ENCODE assay signal across 8 mouse cellular contexts in the genomic region with DNA sequence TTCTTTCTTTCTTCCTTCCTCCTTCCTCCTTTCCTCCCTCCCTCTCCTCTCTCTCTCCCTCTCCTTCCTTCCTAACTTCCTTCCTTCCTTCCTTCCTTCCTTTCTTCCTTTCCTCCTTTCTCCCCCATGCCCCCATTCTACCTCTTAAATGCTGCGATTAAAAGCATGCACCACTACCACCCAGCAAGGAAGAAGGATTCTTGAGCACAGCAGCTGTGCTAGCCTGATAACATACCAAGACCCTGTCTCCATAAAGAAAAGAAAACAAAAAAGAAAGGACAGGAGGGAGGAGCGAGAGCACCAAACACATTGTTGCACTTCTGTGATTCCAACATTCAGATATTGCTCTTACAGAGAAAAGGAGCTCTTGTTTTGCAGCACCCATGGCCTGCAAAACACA. TPM values are rescaled to one million over a fixed set of nuclear protein-coding genes. Genes with fewer than 3 reads are reported as not detected.
DNase-seq lines count a peak whose midpoint lies in the region; ATAC-seq lines count a peak whose summit lies in the region.

No protein-coding gene starts in this region.

- peaks cover 12% of the 10 kb centered on the region for H3K4me1 ChIP-seq in kidney, embryonic 14.5 days (ENCODE audit: control insufficient read depth, insufficient read depth, low read length)
- H3K4me1 ChIP-seq in brown adipose tissue, adult 24 weeks (ENCODE audit: control insufficient read depth, insufficient read depth, insufficient read length, low read length), result peaks cover 17% of the 10 kb centered on the region
- H3K4me1 ChIP-seq in intestine, embryonic 14.5 days (replicated peaks; ENCODE audit: control insufficient read depth, insufficient read depth, low read length), result peaks cover 22% of the 10 kb centered on the region
- peaks cover 26% of the 10 kb centered on the region for H3K4me1 ChIP-seq in midbrain, embryonic 16.5 days (ENCODE audit: control insufficient read depth, insufficient read depth, low read length)

- H3K9ac ChIP-seq in kidney, embryonic 14.5 days (ENCODE audit: low read depth, low read length), result peak overlapping the region; percentile 74; the same call in 1 of the 2 replicates
- peak overlapping the region; percentile 77 for H3K9ac ChIP-seq in intestine, embryonic 14.5 days (ENCODE audit: low read length)
- peak overlapping the region; percentile 85; the same call in 1 of the 2 replicates for H3K9ac ChIP-seq in midbrain, embryonic 16.5 days (ENCODE audit: low read depth, low read length)

- H3K9me3 ChIP-seq in kidney, embryonic 14.5 days (ENCODE audit: control insufficient read depth, low read length), result no peaks in the 10 kb centered on the region
- H3K9me3 ChIP-seq in intestine, embryonic 14.5 days (ENCODE audit: control insufficient read depth, low read length), result no peaks in the 10 kb centered on the region
- no peaks in the 10 kb centered on the region for H3K9me3 ChIP-seq in midbrain, embryonic 16.5 days (replicated peaks; ENCODE audit: control insufficient read depth, low read length, poor library complexity, severe bottlenecking)

- peak overlapping the region; percentile 74 for H3K4me2 ChIP-seq in kidney, embryonic 14.5 days (replicated peaks; ENCODE audit: low read depth, low read length)
- H3K4me2 ChIP-seq in intestine, embryonic 14.5 days (ENCODE audit: low read length), result peak overlapping the region; percentile 83
- peak overlapping the region; percentile 88 for H3K4me2 ChIP-seq in midbrain, embryonic 16.5 days (ENCODE audit: low read length)

- H3K27me3 ChIP-seq in kidney, embryonic 14.5 days (ENCODE audit: control insufficient read depth, insufficient read depth, low read length), result no peaks in the 10 kb centered on the region
- no peaks in the 10 kb centered on the region for H3K27me3 ChIP-seq in intestine, embryonic 14.5 days (replicated peaks; ENCODE audit: control insufficient read depth, insufficient read depth, low read length)
- no peaks in the 10 kb centered on the region for H3K27me3 ChIP-seq in midbrain, embryonic 16.5 days (ENCODE audit: control insufficient read depth, insufficient read depth, low read depth, low read length)

- H3K4me3 ChIP-seq in kidney, embryonic 14.5 days (ENCODE audit: low read length), result peak overlapping the region; percentile 75
- peak overlapping the region; percentile 95; the same call in 1 of the 2 replicates for H3K4me3 ChIP-seq in brown adipose tissue, adult 24 weeks (ENCODE audit: insufficient read depth, low read depth, low read length)
- H3K4me3 ChIP-seq in intestine, embryonic 14.5 days (ENCODE audit: low read depth, low read length), result peak overlapping the region; percentile 89
- H3K4me3 ChIP-seq in midbrain, embryonic 16.5 days (ENCODE audit: low read depth, low read length), result peak overlapping the region; percentile 90

- H3K27ac ChIP-seq in kidney, embryonic 14.5 days (ENCODE audit: low read depth, low read length), result no peak overlapping the region
- H3K27ac ChIP-seq in brown adipose tissue, adult 24 weeks (replicated peaks; ENCODE audit: low read depth, low read length), result peak overlapping the region; percentile 88; the same call in 1 of the 2 replicates
- no peak overlapping the region for H3K27ac ChIP-seq in intestine, embryonic 14.5 days (ENCODE audit: low read depth)
- H3K27ac ChIP-seq in midbrain, embryonic 16.5 days (ENCODE audit: low read length), result no peak overlapping the region

- WGBS in kidney, embryonic 14.5 days, result 67% methylated on average over 2 of the region's 2 CpGs
- 56% methylated on average over 2 of the region's 2 CpGs for WGBS in intestine, embryonic 14.5 days
- 68% methylated on average over 2 of the region's 2 CpGs for WGBS in midbrain, embryonic 16.5 days

- ATAC-seq in kidney, embryonic 14.5 days (ENCODE audit: low FRiP score, low TSS enrichment), result no peak
- no peak for ATAC-seq in intestine, embryonic 14.5 days (replicated peaks; ENCODE audit: low FRiP score, low TSS enrichment, low read depth)
- ATAC-seq in midbrain, embryonic 16.5 days, result no peak

- intact Hi-C loops in left cerebral cortex, postnatal 4 days (cut with DNase I), result no loop called here

- DNase-seq in kidney, adult 8-10 months, result no peak
- DNase-seq in intestine, embryonic 14.5 days (ENCODE audit: low spot score), result no peak
- no peak for DNase-seq in left cerebral cortex, postnatal 4 days
- no peak for DNase-seq in layer of hippocampus, postnatal 36 days
- DNase-seq in frontal cortex, postnatal 10 days (ENCODE audit: low spot score in 2 of 2), result no peak

- H3K36me3 ChIP-seq in kidney, embryonic 14.5 days (ENCODE audit: control insufficient read depth, insufficient read depth, low read length), result peaks cover 45% of the 10 kb centered on the region
- peaks cover 59% of the 10 kb centered on the region for H3K36me3 ChIP-seq in intestine, embryonic 14.5 days (ENCODE audit: control insufficient read depth, insufficient read depth, low read length)
- H3K36me3 ChIP-seq in midbrain, embryonic 16.5 days (ENCODE audit: control insufficient read depth, insufficient read depth, low read length), result peaks cover 5% of the 10 kb centered on the region; the same call in 1 of the 2 replicates

RNA-seq across cellular contexts. Expression of a gene that starts 0.6 kb away (rescaled TPM):
- polyA plus RNA-seq in kidney, embryonic 14.5 days (2014; fragmentation: Nextera tagmentation; extraction: Ambion mirVana), result 17.3 and 24.7 TPM in 2 replicates
- 5.2 and 5.4 TPM in 2 replicates for polyA plus RNA-seq in brown adipose tissue, adult 24 weeks (2012; ENCODE audit: insufficient read depth, insufficient read length, missing spikeins)
- polyA plus RNA-seq in intestine, embryonic 14.5 days (2014; fragmentation: Nextera tagmentation; extraction: Ambion mirVana), result 21.0 and 23.2 TPM in 2 replicates
- 22.3 and 23.1 TPM in 2 replicates for polyA plus RNA-seq in midbrain, embryonic 16.5 days (2015; fragmentation: Nextera tagmentation; extraction: Ambion mirVana)
- 10 to 100 TPM; 18.6 to 19.3 TPM for total RNA-seq in left cerebral cortex, postnatal 4 days (2021)
- total RNA-seq in layer of hippocampus, postnatal 36 days (2021), result 10 to 100 TPM; 16.5 to 16.8 TPM

RNA-seq across cellular contexts. Expression of a gene that starts 13.3 kb away (rescaled TPM):
- polyA plus RNA-seq in kidney, embryonic 14.5 days (2014; fragmentation: Nextera tagmentation; extraction: Ambion mirVana), result 23.1 and 27.8 TPM in 2 replicates
- 0.71 and 1.8 TPM in 2 replicates for polyA plus RNA-seq in brown adipose tissue, adult 24 weeks (2012; ENCODE audit: insufficient read depth, insufficient read length, missing spikeins)
- polyA plus RNA-seq in intestine, embryonic 14.5 days (2014; fragmentation: Nextera tagmentation; extraction: Ambion mirVana), result 21.7 and 23.0 TPM in 2 replicates
- polyA plus RNA-seq in midbrain, embryonic 16.5 days (2015; fragmentation: Nextera tagmentation; extraction: Ambion mirVana), result 177 and 178 TPM in 2 replicates
- total RNA-seq in left cerebral cortex, postnatal 4 days (2021), result 10 to 100 TPM; 79.3 to 79.9 TPM
- total RNA-seq in layer of hippocampus, postnatal 36 days (2021), result 10 to 100 TPM; 48.8 to 49.4 TPM

RNA-seq across cellular contexts. Expression of a gene that starts 21.4 kb away (rescaled TPM):
- 9.2 and 20.5 TPM in 2 replicates for polyA plus RNA-seq in kidney, embryonic 14.5 days (2014; fragmentation: Nextera tagmentation; extraction: Ambion mirVana)
- polyA plus RNA-seq in brown adipose tissue, adult 24 weeks (2012; ENCODE audit: insufficient read depth, insufficient read length, missing spikeins), result 0.67 TPM in 1 of 2 replicates, not detected in the other
- 12.0 and 14.8 TPM in 2 replicates for polyA plus RNA-seq in intestine, embryonic 14.5 days (2014; fragmentation: Nextera tagmentation; extraction: Ambion mirVana)
- polyA plus RNA-seq in midbrain, embryonic 16.5 days (2015; fragmentation: Nextera tagmentation; extraction: Ambion mirVana), result 1.5 and 1.7 TPM in 2 replicates
- 1 to 10 TPM; 2.7 to 3.0 TPM for total RNA-seq in left cerebral cortex, postnatal 4 days (2021)
- under 1 TPM; 0.55 to 0.56 TPM for total RNA-seq in layer of hippocampus, postnatal 36 days (2021)

RNA-seq across cellular contexts. Expression of a gene that starts 21.9 kb away (rescaled TPM):
- 64.1 and 70.5 TPM in 2 replicates for polyA plus RNA-seq in kidney, embryonic 14.5 days (2014; fragmentation: Nextera tagmentation; extraction: Ambion mirVana)
- polyA plus RNA-seq in brown adipose tissue, adult 24 weeks (2012; ENCODE audit: insufficient read depth, insufficient read length, missing spikeins), result 5.8 and 6.4 TPM in 2 replicates
- 52.4 and 60.0 TPM in 2 replicates for polyA plus RNA-seq in intestine, embryonic 14.5 days (2014; fragmentation: Nextera tagmentation; extraction: Ambion mirVana)
- polyA plus RNA-seq in midbrain, embryonic 16.5 days (2015; fragmentation: Nextera tagmentation; extraction: Ambion mirVana), result 42.4 and 46.9 TPM in 2 replicates
- 10 to 100 TPM; 28.3 to 28.9 TPM for total RNA-seq in left cerebral cortex, postnatal 4 days (2021)
- total RNA-seq in layer of hippocampus, postnatal 36 days (2021), result 10 to 100 TPM; 14.2 to 15.3 TPM

RNA-seq across cellular contexts. Expression of a gene that starts 39.7 kb away (rescaled TPM):
- 20.6 and 41.4 TPM in 2 replicates for polyA plus RNA-seq in kidney, embryonic 14.5 days (2014; fragmentation: Nextera tagmentation; extraction: Ambion mirVana)
- polyA plus RNA-seq in brown adipose tissue, adult 24 weeks (2012; ENCODE audit: insufficient read depth, insufficient read length, missing spikeins), result 5.6 and 6.4 TPM in 2 replicates
- 31.3 and 39.4 TPM in 2 replicates for polyA plus RNA-seq in intestine, embryonic 14.5 days (2014; fragmentation: Nextera tagmentation; extraction: Ambion mirVana)
- polyA plus RNA-seq in midbrain, embryonic 16.5 days (2015; fragmentation: Nextera tagmentation; extraction: Ambion mirVana), result 89.6 and 93.4 TPM in 2 replicates
- total RNA-seq in left cerebral cortex, postnatal 4 days (2021), result 100 to 1,000 TPM; 142 to 148 TPM
- total RNA-seq in layer of hippocampus, postnatal 36 days (2021), result 100 to 1,000 TPM; 173 to 210 TPM
